Mouse (Mus musculus) hindbrain, postnatal 0 days (tissue): ENCODE data around the gene Mrtfb. TPM values are rescaled to one million over a fixed set of nuclear protein-coding genes. Genes with fewer than 3 reads are reported as not detected.
"Not testable (repeated sequence)": the region's sequence is repeated elsewhere in the genome, so short reads cannot be mapped to it uniquely, and the experiment has no call there.

ENCODE experiments used
- ATAC-seq: fragments of 200-750 bp; cut with Nextera tagmentation; 2 replicates; pipeline ENCODE4 v1.8.0; 2017; ENCODE audit warnings: mild to moderate bottlenecking, moderate TSS enrichment, moderate library complexity
- DNase-seq: peaks from one replicate; pipeline ENCODE4 v3.0.0-alpha.2; 2015; ENCODE audit warnings: low spot score
- H3K27ac ChIP-seq: fragments of 300-500 bp; sonication (generic); 2 replicates; pipeline ENCODE4 v1.5.1; 2014; ENCODE audit warnings: mild to moderate bottlenecking
- H3K27me3 ChIP-seq: fragments of 300-500 bp; sonication (generic); 2 replicates; pipeline ENCODE4 v1.6.1; 2014; ENCODE audit warnings: low read length, mixed read lengths; ENCODE audit not compliant: insufficient read depth
- H3K36me3 ChIP-seq: fragments of 300-500 bp; sonication (generic); 2 replicates; pipeline ENCODE4 v1.6.1; 2014; ENCODE audit warnings: low read length, mixed read lengths; ENCODE audit not compliant: insufficient read depth
- H3K4me1 ChIP-seq: fragments of 300-500 bp; sonication (generic); 2 replicates; pipeline ENCODE4 v1.6.1; 2014; ENCODE audit warnings: antibody characterized with exemption, low read length, mixed read lengths; ENCODE audit not compliant: insufficient read depth
- H3K4me2 ChIP-seq: fragments of 300-500 bp; sonication (generic); 2 replicates; pipeline ENCODE4 v1.6.1; 2014; ENCODE audit warnings: low read depth, mild to moderate bottlenecking, low read length, moderate library complexity, mixed read lengths
- H3K4me3 ChIP-seq: fragments of 300-500 bp; sonication (generic); 2 replicates; pipeline ENCODE4 v1.5.1; 2014; ENCODE audit warnings: low read length
- H3K9ac ChIP-seq: fragments of 300-500 bp; sonication (generic); replicated peaks from 2 replicates; pipeline ENCODE4 v1.6.1; 2014; ENCODE audit warnings: mild to moderate bottlenecking, low read length, moderate library complexity, mixed read lengths
- H3K9me3 ChIP-seq: fragments of 300-500 bp; sonication (generic); 2 replicates; pipeline ENCODE4 v1.6.1; 2016; ENCODE audit warnings: low read length, mixed read lengths
- CTCF ChIP-seq: IDR thresholded peaks from 2 replicates; pipeline ENCODE4 v1.5.1; 2016; ENCODE audit warnings: antibody characterized with exemption, control low read depth, low read depth
- WGBS: fragments of 180-500 bp; shearing (Covaris S2); extraction: QIAGEN DNeasy Blood & Tissue Kit; methylation state at CpG from one replicate; pipeline ENCODE4 v1.1.7; 2014; 5-methylcytosine and 5-hydroxymethylcytosine counted together
- polyA plus RNA-seq: library from polyadenylated mRNA; unstranded; fragments of >200 nt; fragmentation: Nextera tagmentation; extraction: Ambion mirVana; gene quantifications from 2 replicates; pipeline ENCODE4 v1.2.1, GENCODE M21; 2015
- total RNA-seq: library from RNA; depleted of rRNA; stranded (reverse); fragments of >200 nt; gene quantifications from 2 replicates; pipeline ENCODE4 v1.2.3, GENCODE M21; 2014

Gene Mrtfb
- total and polyA plus RNA-seq, 2 experiments from 2014 or later = 11.5 to 20.0 TPM

DNA sequence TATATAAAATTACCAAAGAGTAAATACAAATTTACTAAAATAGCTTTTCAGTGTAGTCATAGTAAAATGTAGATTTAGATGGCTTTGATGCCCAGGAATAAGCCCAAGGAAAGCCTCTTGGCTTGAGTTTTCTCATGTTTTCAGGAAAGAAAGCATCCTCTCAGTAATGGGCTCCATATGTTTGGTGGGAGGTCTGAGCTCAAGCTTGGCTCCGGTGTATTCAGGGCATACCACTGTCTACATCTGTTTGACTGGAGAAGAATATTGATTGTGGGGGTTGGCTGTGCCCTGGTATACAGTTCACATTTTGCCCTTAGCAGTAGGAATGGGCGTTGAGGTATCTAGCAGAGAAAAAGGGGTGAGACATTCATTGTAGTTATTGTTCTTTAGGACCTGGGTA is 13.1 kb downstream of the Mrtfb start:
- Histone ChIP-seq H3K27ac (no peak overlapping the region), H3K27me3 (no peaks in the 10 kb centered on the region), H3K9ac (no peak overlapping the region), H3K4me2 (no peak overlapping the region), H3K9me3 (no peaks in the 10 kb centered on the region), H3K4me1 (no peaks in the 10 kb centered on the region), H3K4me3 (no peak overlapping the region), H3K36me3 (no peaks in the 10 kb centered on the region; the same call in 1 of the 2 replicates)
- DNase-seq (no peak), ATAC-seq (no peak)
- no peak for TF ChIP-seq CTCF
- 84% methylated on average over 2 of the region's 2 CpGs for WGBS

DNA sequence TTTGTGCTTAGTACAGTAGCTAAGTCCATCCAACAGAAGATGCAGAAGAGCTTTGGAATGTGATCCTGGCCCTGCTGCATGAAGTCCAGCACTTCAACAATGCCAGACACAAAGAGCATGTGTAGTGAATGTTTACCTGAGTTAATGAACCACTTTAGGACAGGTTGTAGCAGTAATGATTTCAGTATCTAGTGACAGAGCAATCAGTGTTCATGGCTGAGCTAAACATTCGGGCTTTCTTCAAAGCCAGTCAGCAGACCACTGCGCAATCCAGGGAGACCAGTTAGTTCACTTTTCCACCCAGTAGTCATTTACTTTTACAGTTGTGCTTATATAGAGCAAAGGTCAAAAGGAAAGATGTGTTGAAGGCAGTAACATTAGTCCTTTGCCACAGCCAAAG is 20.0 kb downstream of the Mrtfb start:
- Histone ChIP-seq H3K4me2 (no peak overlapping the region), H3K9ac (no peak overlapping the region), H3K9me3 (no peaks in the 10 kb centered on the region), H3K36me3 (no peaks in the 10 kb centered on the region), H3K4me1 (no peaks in the 10 kb centered on the region), H3K27me3 (no peaks in the 10 kb centered on the region), H3K27ac (no peak overlapping the region), H3K4me3 (no peak overlapping the region)
- ATAC-seq (no peak), DNase-seq (no peak)
- no peak for TF ChIP-seq CTCF
- WGBS = 91% methylated on average over 2 of the region's 2 CpGs

DNA sequence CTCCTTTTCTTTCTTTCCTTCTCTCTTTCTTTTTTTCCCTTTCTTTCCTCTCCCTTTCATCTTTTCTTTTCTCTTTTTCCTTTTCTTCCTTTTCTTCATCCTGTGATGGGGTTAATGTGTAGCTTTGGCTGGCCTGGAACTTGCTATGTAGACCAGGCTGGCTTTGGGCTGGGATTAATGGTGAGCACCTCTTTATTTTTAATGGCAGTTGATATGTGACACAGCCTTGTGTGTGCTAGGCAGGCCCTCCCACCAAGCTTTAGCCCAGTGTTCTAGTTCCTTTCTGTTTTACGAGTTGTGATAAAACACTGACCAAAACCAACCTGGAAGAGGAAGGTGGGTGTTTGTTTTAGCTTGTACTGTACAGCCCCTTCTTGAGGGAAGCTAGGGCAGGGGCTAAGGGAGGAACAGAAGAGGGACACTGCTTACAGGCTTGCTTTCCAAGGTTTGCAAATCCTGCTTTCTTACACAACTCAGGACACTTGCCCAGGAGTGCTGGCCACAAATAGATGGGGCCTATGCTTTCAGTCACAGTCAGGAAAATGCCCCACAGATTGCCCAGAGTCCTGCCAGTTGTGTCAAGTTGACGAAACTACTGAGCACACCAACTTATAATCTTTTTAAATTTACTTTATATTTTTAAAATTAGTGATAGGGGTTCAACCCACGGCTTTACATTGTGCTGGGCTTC is 20.6 kb downstream of the Mrtfb start:
- Histone ChIP-seq H3K4me3 (no peak overlapping the region), H3K4me2 (no peak overlapping the region), H3K4me1 (no peaks in the 10 kb centered on the region), H3K9me3 (no peaks in the 10 kb centered on the region), H3K36me3 (no peaks in the 10 kb centered on the region), H3K27ac (no peak overlapping the region), H3K9ac (no peak overlapping the region), H3K27me3 (no peaks in the 10 kb centered on the region)
- TF ChIP-seq CTCF = no peak
- DNase-seq (no peak), ATAC-seq (no peak)
- 85% methylated on average over 3 of the region's 3 CpGs for WGBS

GRCm38 (mm10) chr16:13286425-13286824 is 30.1 kb downstream of the Mrtfb start:
- not testable (repeated sequence) for H3K27me3 ChIP-seq, H3K27ac ChIP-seq, H3K9me3 ChIP-seq, H3K4me3 ChIP-seq, ATAC-seq, H3K4me2 ChIP-seq, DNase-seq, H3K36me3 ChIP-seq, H3K9ac ChIP-seq, H3K4me1 ChIP-seq

DNA sequence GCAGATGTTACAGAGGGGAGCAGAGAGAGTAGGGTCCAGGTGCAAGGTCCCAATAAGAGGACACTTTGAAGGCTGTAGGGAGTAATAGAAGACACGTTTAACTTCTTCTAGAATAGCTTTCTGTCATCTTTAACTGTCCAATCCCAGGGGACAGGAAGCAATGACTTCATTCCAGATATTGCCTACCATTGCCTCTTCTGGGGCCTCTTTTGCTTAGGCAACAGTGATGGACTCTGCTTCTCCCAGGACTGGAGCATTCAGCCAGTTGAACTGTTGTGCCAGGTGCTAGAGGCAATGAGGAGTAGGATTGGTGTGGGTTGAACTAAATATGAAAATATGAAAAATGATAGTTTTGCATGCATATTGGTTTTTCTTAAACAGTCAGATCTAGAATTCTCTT is 41.6 kb downstream of the Mrtfb start:
- Histone ChIP-seq H3K4me3 (no peak overlapping the region), H3K9ac (no peak overlapping the region), H3K4me2 (no peak overlapping the region), H3K27me3 (no peaks in the 10 kb centered on the region), H3K27ac (no peak overlapping the region), H3K36me3 (no peaks in the 10 kb centered on the region), H3K4me1 (no peaks in the 10 kb centered on the region), H3K9me3 (no peaks in the 10 kb centered on the region)
- TF ChIP-seq CTCF = no peak
- ATAC-seq (no peak), DNase-seq (no peak)
- 50% methylated on average over 1 of the region's 1 CpGs for WGBS

- no peaks in the 10 kb centered on the region for H3K27me3 ChIP-seq
- no peak overlapping the region for H3K4me3 ChIP-seq
- DNase-seq (no peak), ATAC-seq (no peak)
- WGBS = 73% methylated on average over 2 of the region's 2 CpGs
- H3K36me3 ChIP-seq = no peaks in the 10 kb centered on the region
- no peaks in the 10 kb centered on the region for H3K4me1 ChIP-seq
- H3K27ac ChIP-seq = no peak overlapping the region
- H3K9me3 ChIP-seq = no peaks in the 10 kb centered on the region
- TF ChIP-seq CTCF = no peak
- H3K9ac ChIP-seq = no peak overlapping the region
- no peak overlapping the region for H3K4me2 ChIP-seq
Observed at GRCm38 (mm10) chr16:13298991-13299390, 42.7 kb downstream of the Mrtfb start.

DNA sequence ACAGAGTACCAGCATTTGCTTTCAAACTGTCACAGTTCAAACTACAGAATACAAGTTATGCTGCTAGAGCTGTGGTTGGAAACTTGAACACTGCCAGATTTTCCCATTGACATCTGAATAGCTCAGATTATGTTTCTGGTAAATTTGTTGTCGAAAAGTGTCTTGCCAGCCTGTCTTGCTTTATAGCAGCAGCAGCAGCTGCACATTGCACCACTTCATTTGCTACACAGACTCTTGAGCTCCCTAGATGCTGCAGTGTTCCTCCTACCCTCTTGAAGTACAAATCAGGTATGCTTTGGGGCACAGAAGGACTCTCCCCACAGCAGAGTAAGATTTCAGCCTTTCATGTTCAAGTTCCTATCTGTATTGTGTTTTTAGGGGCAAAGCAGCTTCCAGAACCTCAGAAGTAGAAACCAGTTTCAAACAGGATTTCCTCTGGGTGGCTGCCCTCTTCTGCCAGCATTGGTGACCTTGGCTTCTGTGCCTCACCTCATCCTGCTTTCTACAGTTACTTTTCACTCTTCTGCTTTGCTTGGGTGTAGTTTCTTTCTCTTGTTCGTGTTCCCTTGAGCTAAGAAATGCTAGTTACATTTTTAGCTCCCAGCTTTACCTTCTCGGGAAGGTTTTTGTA is 49.9 kb downstream of the Mrtfb start:
- no peak for TF ChIP-seq CTCF
- Histone ChIP-seq H3K27ac (no peak overlapping the region), H3K36me3 (no peaks in the 10 kb centered on the region), H3K27me3 (no peaks in the 10 kb centered on the region), H3K4me1 (no peaks in the 10 kb centered on the region), H3K4me2 (no peak overlapping the region), H3K4me3 (no peak overlapping the region), H3K9me3 (no peaks in the 10 kb centered on the region), H3K9ac (no peak overlapping the region)
- DNase-seq (no peak), ATAC-seq (no peak)
- 85% methylated on average over 3 of the region's 3 CpGs for WGBS
